Mouse (Mus musculus) lung, postnatal 0 days (tissue): ENCODE measurements around the gene P3h3.

Source experiments
- CTCF ChIP-seq: IDR thresholded peaks from 2 replicates; pipeline ENCODE4 v1.5.1; 2016; ENCODE audit warnings: antibody characterized with exemption, mild to moderate bottlenecking
- EP300 ChIP-seq: IDR thresholded peaks from 2 replicates; pipeline ENCODE4 v1.6.1; 2016; ENCODE audit warnings: antibody characterized with exemption, mild to moderate bottlenecking, control low read depth

DNA sequence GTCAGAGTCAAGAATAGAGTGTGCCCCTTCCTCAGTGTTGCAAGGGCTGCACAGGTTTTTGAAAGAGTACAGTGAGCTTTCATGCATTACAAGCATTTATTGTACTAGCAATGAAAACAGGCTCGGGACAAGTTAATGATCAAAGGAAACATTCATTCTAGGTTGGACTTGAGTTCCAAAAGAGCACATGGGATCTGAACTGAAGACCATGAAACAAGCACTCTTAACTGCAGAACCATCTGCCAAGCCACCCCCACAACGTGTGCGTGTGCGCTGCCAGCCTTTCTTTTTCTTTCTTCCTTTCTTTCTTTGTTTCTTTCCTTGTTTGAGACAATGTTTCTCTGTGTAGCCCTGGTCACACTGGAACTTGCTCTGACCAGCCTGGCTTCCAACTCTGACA is 61.8 kb downstream of the P3h3 start:
- TF ChIP-seq CTCF (no peak), EP300 (no peak)
